Mouse (Mus musculus): ENCODE measurements around the gene Ier5l. TPM values are rescaled to one million over a fixed set of nuclear protein-coding genes. Genes with fewer than 3 reads are reported as not detected.

Ier5l gene
- polyA plus RNA-seq, 1 experiment from 2014 or later, result 12.6 TPM

GRCm38 (mm10) chr2:30472731-30473351, 1.2 kb downstream of the Ier5l start:
- peak overlapping the region; percentile 99 for H3K4me3 ChIP-seq (ENCODE audit: low read depth, low read length)
- ATAC-seq (replicated peaks; ENCODE audit: insufficient number of reproducible peaks, low FRiP score, low TSS enrichment, low read depth) (no peak), DNase-seq (ENCODE audit: low spot score) (peak; percentile 42)
- H3K4me2 ChIP-seq (ENCODE audit: low read depth, low read length), result peak overlapping the region; percentile 84
- H3K9me3 ChIP-seq (replicated peaks; ENCODE audit: control insufficient read depth, low read length), result no peaks in the 10 kb centered on the region
- H3K4me1 ChIP-seq (ENCODE audit: control insufficient read depth, insufficient read depth, low read length), result peaks cover 5% of the 10 kb centered on the region; the same call in 1 of the 2 replicates
- under 1% methylated on average over 60 of the region's 60 CpGs for WGBS
- peak overlapping the region; percentile 94 for H3K27ac ChIP-seq (replicated peaks; ENCODE audit: low read depth, low read length)
- no peaks in the 10 kb centered on the region for H3K27me3 ChIP-seq (ENCODE audit: control insufficient read depth, insufficient read depth, low read length)
- peak overlapping the region; percentile 100 for H3K9ac ChIP-seq (replicated peaks; ENCODE audit: low read length)
- no peaks in the 10 kb centered on the region for H3K36me3 ChIP-seq (replicated peaks; ENCODE audit: control insufficient read depth, insufficient read depth, low read depth, low read length)

- peak; percentile 32 for ATAC-seq (replicated peaks; ENCODE audit: insufficient number of reproducible peaks, low FRiP score, low TSS enrichment, low read depth)
- under 1% methylated on average over 44 of the region's 51 CpGs for WGBS
- Histone ChIP-seq H3K9me3 (replicated peaks; ENCODE audit: control insufficient read depth, low read length) (no peaks in the 10 kb centered on the region), H3K27me3 (ENCODE audit: control insufficient read depth, insufficient read depth, low read length) (no peaks in the 10 kb centered on the region), H3K4me2 (ENCODE audit: low read depth, low read length) (peak overlapping the region; percentile 84), H3K27ac (replicated peaks; ENCODE audit: low read depth, low read length) (peak overlapping the region; percentile 94), H3K36me3 (replicated peaks; ENCODE audit: control insufficient read depth, insufficient read depth, low read depth, low read length) (no peaks in the 10 kb centered on the region), H3K4me3 (ENCODE audit: low read depth, low read length) (peak overlapping the region; percentile 99), H3K4me1 (ENCODE audit: control insufficient read depth, insufficient read depth, low read length) (peaks cover 5% of the 10 kb centered on the region; the same call in 1 of the 2 replicates), H3K9ac (replicated peaks; ENCODE audit: low read length) (peak overlapping the region; percentile 100)
- DNase-seq (ENCODE audit: low spot score), result peak; percentile 94
Observed at GRCm38 (mm10) chr2:30471795-30472720, 2.0 kb downstream of the Ier5l start.

- no peaks in the 10 kb centered on the region for H3K9me3 ChIP-seq (replicated peaks; ENCODE audit: control insufficient read depth, low read length)
- H3K36me3 ChIP-seq (replicated peaks; ENCODE audit: control insufficient read depth, insufficient read depth, low read depth, low read length), result no peaks in the 10 kb centered on the region
- H3K4me3 ChIP-seq (ENCODE audit: low read depth, low read length), result peak overlapping the region; percentile 22
- WGBS, result 2% methylated on average over 8 of the region's 8 CpGs
- DNase-seq (ENCODE audit: low spot score), result peak; percentile 46
- peaks cover 5% of the 10 kb centered on the region; the same call in 1 of the 2 replicates for H3K4me1 ChIP-seq (ENCODE audit: control insufficient read depth, insufficient read depth, low read length)
- peak overlapping the region; percentile 23 for H3K9ac ChIP-seq (replicated peaks; ENCODE audit: low read length)
- H3K27ac ChIP-seq (replicated peaks; ENCODE audit: low read depth, low read length), result peak overlapping the region; percentile 94
- H3K27me3 ChIP-seq (ENCODE audit: control insufficient read depth, insufficient read depth, low read length), result no peaks in the 10 kb centered on the region
- H3K4me2 ChIP-seq (ENCODE audit: low read depth, low read length), result peak overlapping the region; percentile 84
- ATAC-seq (replicated peaks; ENCODE audit: insufficient number of reproducible peaks, low FRiP score, low TSS enrichment, low read depth), result no peak
Observed at GRCm38 (mm10) chr2:30471051-30471450, 3.0 kb downstream of the Ier5l start.

GRCm38 (mm10) chr2:30470143-30470946, 3.7 kb downstream of the Ier5l start:
- H3K27ac ChIP-seq (replicated peaks; ENCODE audit: low read depth, low read length), result peak overlapping the region; percentile 83
- peak overlapping the region; percentile 91 for H3K4me2 ChIP-seq (ENCODE audit: low read depth, low read length)
- H3K27me3 ChIP-seq (ENCODE audit: control insufficient read depth, insufficient read depth, low read length), result no peaks in the 10 kb centered on the region
- peak overlapping the region; percentile 69 for H3K9ac ChIP-seq (replicated peaks; ENCODE audit: low read length)
- DNase-seq (ENCODE audit: low spot score) (peak; percentile 87), ATAC-seq (replicated peaks; ENCODE audit: insufficient number of reproducible peaks, low FRiP score, low TSS enrichment, low read depth) (no peak)
- under 1% methylated on average over 46 of the region's 46 CpGs for WGBS
- peak overlapping the region; percentile 37 for H3K4me3 ChIP-seq (ENCODE audit: low read depth, low read length)
- no peaks in the 10 kb centered on the region for H3K36me3 ChIP-seq (replicated peaks; ENCODE audit: control insufficient read depth, insufficient read depth, low read depth, low read length)
- peaks cover 5% of the 10 kb centered on the region; the same call in 1 of the 2 replicates for H3K4me1 ChIP-seq (ENCODE audit: control insufficient read depth, insufficient read depth, low read length)
- no peaks in the 10 kb centered on the region for H3K9me3 ChIP-seq (replicated peaks; ENCODE audit: control insufficient read depth, low read length)

GRCm38 (mm10) chr2:30469796-30470142, 4.2 kb downstream of the Ier5l start:
- Histone ChIP-seq H3K4me1 (ENCODE audit: control insufficient read depth, insufficient read depth, low read length) (peaks cover 5% of the 10 kb centered on the region; the same call in 1 of the 2 replicates), H3K27ac (replicated peaks; ENCODE audit: low read depth, low read length) (peak overlapping the region; percentile 83), H3K27me3 (ENCODE audit: control insufficient read depth, insufficient read depth, low read length) (no peaks in the 10 kb centered on the region), H3K4me3 (ENCODE audit: low read depth, low read length) (peak overlapping the region; percentile 37), H3K9me3 (replicated peaks; ENCODE audit: control insufficient read depth, low read length) (no peaks in the 10 kb centered on the region), H3K36me3 (replicated peaks; ENCODE audit: control insufficient read depth, insufficient read depth, low read depth, low read length) (no peaks in the 10 kb centered on the region), H3K9ac (replicated peaks; ENCODE audit: low read length) (peak overlapping the region; percentile 69), H3K4me2 (ENCODE audit: low read depth, low read length) (peak overlapping the region; percentile 91)
- 0% methylated on average over 16 of the region's 19 CpGs for WGBS
- DNase-seq (ENCODE audit: low spot score), result peak; percentile 95
- 0 out of 2 replicates have a peak, but pooled peaks have one; percentile 20 for ATAC-seq (replicated peaks; ENCODE audit: insufficient number of reproducible peaks, low FRiP score, low TSS enrichment, low read depth)

GRCm38 (mm10) chr2:30469009-30469408, 5.0 kb downstream of the Ier5l start:
- peaks cover 5% of the 10 kb centered on the region; the same call in 1 of the 2 replicates for H3K4me1 ChIP-seq (ENCODE audit: control insufficient read depth, insufficient read depth, low read length)
- no peaks in the 10 kb centered on the region for H3K9me3 ChIP-seq (replicated peaks; ENCODE audit: control insufficient read depth, low read length)
- 50% methylated on average over 6 of the region's 6 CpGs for WGBS
- no peaks in the 10 kb centered on the region for H3K27me3 ChIP-seq (ENCODE audit: control insufficient read depth, insufficient read depth, low read length)
- no peaks in the 10 kb centered on the region for H3K36me3 ChIP-seq (replicated peaks; ENCODE audit: control insufficient read depth, insufficient read depth, low read depth, low read length)
- DNase-seq (ENCODE audit: low spot score) (no peak), ATAC-seq (replicated peaks; ENCODE audit: insufficient number of reproducible peaks, low FRiP score, low TSS enrichment, low read depth) (no peak)
- H3K9ac ChIP-seq (replicated peaks; ENCODE audit: low read length), result peak overlapping the region; percentile 69
- no peak overlapping the region for H3K27ac ChIP-seq (replicated peaks; ENCODE audit: low read depth, low read length)
- H3K4me2 ChIP-seq (ENCODE audit: low read depth, low read length), result no peak overlapping the region; the same call in 1 of the 2 replicates
- no peak overlapping the region for H3K4me3 ChIP-seq (ENCODE audit: low read depth, low read length)

- no peak for ATAC-seq (replicated peaks; ENCODE audit: insufficient number of reproducible peaks, low FRiP score, low TSS enrichment, low read depth)
- Histone ChIP-seq H3K9ac (replicated peaks; ENCODE audit: low read length) (no peak overlapping the region), H3K27ac (replicated peaks; ENCODE audit: low read depth, low read length) (no peak overlapping the region), H3K36me3 (replicated peaks; ENCODE audit: control insufficient read depth, insufficient read depth, low read depth, low read length) (no peaks in the 10 kb centered on the region), H3K27me3 (ENCODE audit: control insufficient read depth, insufficient read depth, low read length) (no peaks in the 10 kb centered on the region), H3K4me1 (ENCODE audit: control insufficient read depth, insufficient read depth, low read length) (peaks cover 9% of the 10 kb centered on the region), H3K4me3 (ENCODE audit: low read depth, low read length) (no peak overlapping the region), H3K9me3 (replicated peaks; ENCODE audit: control insufficient read depth, low read length) (no peaks in the 10 kb centered on the region), H3K4me2 (ENCODE audit: low read depth, low read length) (no peak overlapping the region)
- 48% methylated on average over 4 of the region's 4 CpGs for WGBS
- no peak for DNase-seq (ENCODE audit: low spot score)
Observed at GRCm38 (mm10) chr2:30466787-30467186, 7.2 kb downstream of the Ier5l start.
